Mouse (Mus musculus) gastrocnemius, postnatal 36 days (tissue): ENCODE data around the gene Eya4. TPM values are rescaled to one million over a fixed set of nuclear protein-coding genes. Genes with fewer than 3 reads are reported as not detected.

Experiments used
- DNase-seq, 2 experiments: peaks; one replicate each; pipeline ENCODE4 v3.0.0; 2022
- intact Hi-C: fragments of 180-260 bp; cut with DNase I; formaldehyde crosslinking; loops from one replicate; pipeline ENCODE4 v1.15.1; 2025
- total RNA-seq, 2 experiments: library from RNA; stranded (reverse); gene quantifications; 2 replicates each; pipeline ENCODE4 v1.2.3; 2021

The Eya4 gene
- total RNA-seq, 2 experiments from 2014 or later: 26.3 to 28.1 TPM

DNA sequence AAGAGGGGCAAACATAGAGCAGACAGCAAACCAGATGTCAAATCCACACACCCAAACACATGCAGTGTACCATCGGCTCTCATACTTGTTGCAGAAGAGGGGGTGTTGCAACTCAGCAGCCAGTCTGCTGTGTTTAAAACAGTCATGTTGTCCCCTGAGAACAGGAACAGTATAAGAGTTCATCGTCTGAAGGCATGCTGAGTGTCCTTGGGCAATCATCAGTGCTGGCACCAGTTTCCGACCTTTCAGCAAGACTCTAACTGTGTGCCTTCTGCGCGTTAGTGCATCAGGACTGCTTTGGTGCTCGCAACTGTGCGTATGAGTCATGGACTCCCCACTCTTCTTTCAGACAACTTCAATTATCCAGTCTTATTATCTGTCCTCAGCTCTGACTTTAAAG, 179.0 kb downstream of the Eya4 start:
- intact Hi-C loops: loop anchor here (10.0 kb wide), 1 partner anchor 443 kb away; no protein-coding TSS in a partner anchor
- DNase-seq: no peak

DNA sequence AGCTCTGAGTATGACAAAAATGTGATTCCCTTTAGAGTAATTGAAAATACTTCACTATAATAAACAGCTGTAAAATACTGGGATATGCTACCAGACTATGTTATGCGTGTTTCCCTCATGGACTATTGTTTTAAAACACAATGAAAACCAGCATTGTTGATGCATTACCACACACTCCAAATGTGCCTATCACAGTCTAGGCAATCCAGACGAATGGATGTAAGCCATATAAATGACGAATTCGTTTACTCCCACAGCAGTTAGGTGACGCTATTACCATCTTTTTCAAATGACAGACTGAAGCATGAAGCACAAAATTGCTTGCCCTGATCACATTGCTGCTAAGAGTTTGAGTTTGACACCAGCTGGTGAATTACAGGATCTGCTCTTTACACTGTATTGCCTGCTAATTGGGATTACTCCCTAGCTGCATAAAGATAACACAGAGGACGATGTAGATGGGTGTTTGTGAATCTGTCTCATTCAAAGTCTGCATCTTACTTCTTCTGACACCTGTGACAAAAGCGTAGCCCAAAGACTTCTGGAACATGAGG, 185.4 kb downstream of the Eya4 start:
- no peak for DNase-seq
- intact Hi-C loops: no loop called here

DNA sequence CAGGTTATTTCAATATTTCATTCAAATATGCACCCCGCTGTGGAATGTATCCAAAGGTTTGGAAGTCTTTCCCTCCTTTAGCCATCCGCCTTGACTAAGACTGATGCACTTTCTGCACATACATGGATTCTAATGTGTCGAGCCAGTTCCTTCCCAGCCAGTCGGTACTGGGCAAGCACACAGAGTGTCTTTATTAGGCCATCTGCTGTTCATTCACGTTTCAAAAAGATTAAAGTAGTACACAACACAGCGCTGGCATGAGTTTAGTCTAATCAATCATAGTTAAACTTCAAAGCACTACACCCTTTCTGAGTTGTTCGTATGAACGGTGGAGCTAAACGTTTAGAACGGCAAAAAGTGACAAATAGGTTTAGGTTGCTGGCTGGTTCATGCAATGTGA, 190.7 kb downstream of the Eya4 start:
- DNase-seq: no peak
- intact Hi-C loops: no loop called here

- DNase-seq: no peak
Observed at GRCm38 (mm10) chr10:23159138-23159537, 191.4 kb downstream of the Eya4 start.

GRCm38 (mm10) chr10:23156866-23157625, 193.5 kb downstream of the Eya4 start:
- intact Hi-C loops: no loop called here
- no peak for DNase-seq

More at GRCm38 (mm10) chr10:23159138-23159537, 191.4 kb downstream of the Eya4 start:
- intact Hi-C loops: no loop called here

- intact Hi-C loops: no loop called here
- no peak for DNase-seq
Observed at GRCm38 (mm10) chr10:23150401-23150800, 200.2 kb downstream of the Eya4 start.

DNA sequence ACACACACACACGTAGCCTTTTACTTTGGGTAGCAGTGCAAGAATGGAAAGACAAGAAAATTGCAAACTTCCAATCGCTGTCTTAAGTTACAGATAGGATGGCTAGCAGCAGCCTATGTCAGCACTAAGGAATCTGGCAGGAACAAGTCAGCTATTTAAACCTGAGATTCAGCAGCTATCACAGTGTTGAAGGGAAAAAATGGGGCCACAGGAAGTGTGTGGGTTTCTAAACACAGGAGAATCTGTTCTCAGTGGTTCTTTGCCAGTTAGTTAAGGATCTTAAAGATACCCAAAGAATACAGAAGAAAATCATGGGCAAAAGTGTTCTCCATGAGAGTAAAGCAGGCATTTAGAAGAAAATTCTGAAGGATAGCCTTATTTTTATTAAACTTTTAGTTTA, 206.0 kb downstream of the Eya4 start:
- intact Hi-C loops: no loop called here
- DNase-seq: no peak

- intact Hi-C loops: no loop called here
- DNase-seq: no peak
Observed at GRCm38 (mm10) chr10:23127947-23128346, 222.6 kb downstream of the Eya4 start.

GRCm38 (mm10) chr10:23127151-23127550, 223.4 kb downstream of the Eya4 start:
- no peak for DNase-seq
- intact Hi-C loops: no loop called here

DNA sequence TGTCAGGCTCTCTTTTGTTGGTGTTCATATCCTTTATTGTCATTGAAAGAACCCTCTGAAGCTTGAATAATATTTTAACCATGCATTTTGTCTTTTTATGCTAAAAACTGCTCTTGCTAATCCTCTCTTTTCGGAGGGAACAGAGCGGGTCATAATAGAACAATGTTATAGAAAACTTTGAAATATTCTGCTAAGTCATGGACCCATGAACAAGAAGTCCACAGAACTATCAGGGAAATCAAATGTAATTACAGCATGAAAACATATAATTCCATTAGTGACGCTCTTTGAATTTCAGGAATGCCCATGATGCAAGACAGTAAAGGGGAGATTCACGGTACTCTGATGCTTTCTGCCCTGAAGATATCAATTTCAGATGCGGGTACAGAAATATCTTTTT, 224.1 kb downstream of the Eya4 start:
- intact Hi-C loops: no loop called here
- no peak for DNase-seq

- intact Hi-C loops: no loop called here
- DNase-seq: no peak
Observed at GRCm38 (mm10) chr10:23120437-23120836, 230.1 kb downstream of the Eya4 start.

DNA sequence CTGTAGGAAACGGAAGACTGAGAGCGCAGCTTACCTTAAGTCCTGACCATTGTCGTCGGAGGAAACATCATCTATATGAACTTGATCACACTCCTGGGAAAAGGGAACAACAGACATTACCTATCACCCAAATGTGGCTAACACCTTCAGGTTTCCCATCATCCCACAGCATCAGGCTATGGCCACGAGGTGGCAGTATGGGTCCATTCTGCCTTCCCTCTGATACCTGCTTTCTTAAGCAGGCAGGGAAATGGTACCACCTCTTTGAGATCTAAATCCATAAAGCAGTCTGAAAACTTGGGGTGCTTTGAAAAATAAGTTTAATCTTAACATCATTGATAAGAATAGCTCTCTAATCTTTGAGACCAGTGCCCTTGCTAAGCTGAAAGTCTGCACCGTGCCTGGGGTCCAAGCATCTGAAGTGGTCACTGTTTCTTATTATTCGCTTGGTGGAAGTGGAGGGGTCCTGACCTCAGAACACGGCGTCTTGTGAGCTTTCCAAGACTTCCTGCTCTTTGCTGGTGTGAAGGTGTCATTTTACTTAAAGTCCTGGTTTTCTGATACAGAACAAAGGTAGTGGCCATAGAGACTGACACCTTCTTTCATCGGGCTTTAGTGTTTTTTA, 233.7 kb downstream of the Eya4 start:
- intact Hi-C loops: loop anchor here (2.0 to 10.0 kb wide), 4 partner anchors 285 to 658 kb away; no protein-coding TSS in a partner anchor
- DNase-seq: peak; percentile 59 to 60

DNA sequence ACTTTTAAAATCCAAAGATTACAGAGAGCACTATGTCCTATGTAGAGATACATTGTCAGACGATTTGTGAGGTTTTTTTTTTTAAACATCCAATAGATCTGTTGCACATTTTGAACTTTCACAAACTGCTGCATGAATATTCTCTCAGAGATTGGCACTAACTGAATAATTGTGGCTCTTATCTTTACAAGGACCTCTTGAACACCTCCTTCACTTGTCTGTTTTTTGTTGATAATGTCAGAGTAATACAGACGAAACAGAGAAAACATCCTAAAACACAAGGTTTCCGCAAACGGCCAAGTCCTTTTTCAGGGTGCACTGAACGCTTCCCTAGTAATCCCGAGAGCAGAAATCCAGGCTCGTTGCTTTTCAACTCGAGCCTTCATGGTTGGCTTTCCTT, 234.5 kb downstream of the Eya4 start:
- no peak for DNase-seq
- intact Hi-C loops: loop anchor here (2.0 to 10.0 kb wide), 4 partner anchors 286 to 659 kb away; no protein-coding TSS in a partner anchor

- intact Hi-C loops: loop anchor here (5.0 to 10.0 kb wide), 3 partner anchors 287 to 659 kb away; no protein-coding TSS in a partner anchor
Observed at GRCm38 (mm10) chr10:23115321-23115720, 235.3 kb downstream of the Eya4 start.

DNA sequence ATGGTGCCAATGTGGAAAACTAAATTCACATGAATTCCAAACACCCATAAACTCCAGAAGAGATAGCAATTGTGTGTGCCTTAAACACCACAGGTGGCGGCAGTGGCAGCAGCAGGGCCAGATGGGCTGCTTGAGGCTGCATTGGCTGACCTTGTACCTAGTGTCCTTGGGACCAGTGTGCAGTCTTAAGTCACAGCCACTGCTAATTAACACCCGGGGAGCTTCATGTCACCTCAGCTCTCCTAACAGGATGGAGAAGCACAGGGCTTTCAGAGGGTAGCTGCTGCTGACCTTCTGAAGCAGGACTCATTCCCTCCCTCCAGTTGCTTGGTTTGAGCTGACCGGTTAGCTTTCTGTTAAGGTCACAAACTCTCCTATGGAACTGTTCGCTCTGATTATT, 242.5 kb downstream of the Eya4 start:
- intact Hi-C loops: no loop called here
- DNase-seq: no peak

More at GRCm38 (mm10) chr10:23115321-23115720, 235.3 kb downstream of the Eya4 start:
- no peak for DNase-seq

DNA sequence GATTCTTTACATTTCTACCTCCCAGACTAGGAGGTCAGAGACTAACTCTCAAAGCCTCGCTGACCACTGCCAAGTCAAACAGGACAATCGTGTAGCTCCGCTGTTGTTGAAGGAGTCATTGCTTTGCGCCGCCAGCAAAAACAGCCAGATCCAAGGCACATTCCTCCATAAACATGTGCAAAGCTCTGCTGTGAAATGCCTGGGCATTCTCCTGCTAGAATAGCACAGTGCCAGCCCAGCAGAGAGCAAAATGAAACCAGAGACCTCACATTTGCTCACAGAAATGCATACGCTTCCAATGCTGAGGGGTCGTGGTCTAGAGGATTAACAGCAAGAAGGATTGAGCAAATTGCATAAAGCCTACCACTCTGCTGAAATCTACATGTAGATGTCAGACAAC, 258.1 kb downstream of the Eya4 start:
- intact Hi-C loops: no loop called here
- no peak for DNase-seq

DNA sequence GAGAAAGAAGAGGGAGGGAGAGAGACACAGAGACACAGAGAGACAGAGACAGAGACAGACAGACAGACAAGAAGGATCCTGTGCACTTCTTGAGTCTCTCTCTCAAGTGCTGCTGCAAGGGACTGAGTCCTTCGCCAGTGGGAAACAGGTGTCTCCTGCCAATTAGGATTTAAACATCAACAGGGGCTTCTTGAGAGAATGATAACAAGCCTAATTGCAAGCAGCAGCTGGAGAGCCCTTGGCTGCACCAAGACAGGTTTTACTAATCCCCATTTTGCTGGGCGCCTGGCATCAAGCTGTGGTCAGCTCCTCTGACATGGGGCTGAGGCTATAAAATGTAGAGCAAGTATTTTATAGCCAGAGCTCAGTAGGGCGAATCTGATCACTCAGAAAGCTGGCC, 259.0 kb downstream of the Eya4 start:
- intact Hi-C loops: no loop called here
- no peak for DNase-seq

- intact Hi-C loops: no loop called here
- DNase-seq: no peak
Observed at GRCm38 (mm10) chr10:23090323-23090722, 260.3 kb downstream of the Eya4 start.

DNA sequence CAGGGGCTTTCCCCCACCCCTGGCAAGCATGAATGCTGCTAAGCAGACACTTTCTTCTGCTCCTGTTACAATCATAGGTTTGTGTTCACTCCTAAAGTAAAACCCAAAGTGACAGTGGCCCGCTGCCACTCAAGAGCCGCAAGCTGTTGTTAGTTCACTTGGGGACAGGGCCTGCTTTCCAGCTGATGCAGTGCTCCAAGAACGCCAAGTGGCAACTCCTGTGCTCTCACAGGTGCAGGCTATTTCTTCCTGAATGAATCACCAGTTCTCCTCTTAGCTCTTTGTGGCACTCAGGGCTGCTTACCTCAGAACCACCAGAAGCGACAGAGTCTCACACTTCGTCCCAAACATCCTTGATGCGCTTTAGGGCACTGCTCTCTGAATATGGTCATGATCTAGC, 261.3 kb downstream of the Eya4 start:
- intact Hi-C loops: loop anchor here (5.0 kb wide), 1 partner anchor 583 kb away; no protein-coding TSS in a partner anchor
- no peak for DNase-seq

DNA sequence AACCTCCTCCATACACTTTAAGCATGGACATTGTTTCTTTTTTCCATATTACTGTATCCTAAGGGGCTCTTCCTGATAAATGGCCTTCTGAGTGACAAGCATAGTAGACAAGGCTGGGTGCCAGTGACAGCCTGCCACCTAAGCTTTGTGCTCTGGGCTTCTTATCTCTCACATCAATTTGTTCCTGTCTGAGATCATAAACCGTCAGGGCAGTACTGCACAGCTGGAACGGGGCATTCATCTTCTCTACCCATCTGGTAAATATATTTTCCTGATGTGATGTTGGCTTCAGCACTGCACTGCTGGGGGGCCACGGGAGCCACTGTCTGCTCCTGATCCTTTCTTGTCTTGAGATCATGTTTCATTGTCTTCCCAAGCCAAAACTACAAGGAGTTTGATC, 261.8 kb downstream of the Eya4 start:
- intact Hi-C loops: loop anchor here (5.0 kb wide), 1 partner anchor 584 kb away; no protein-coding TSS in a partner anchor
- no peak for DNase-seq
